Mouse (Mus musculus): ENCODE data around the gene Ehbp1l1.

DNA sequence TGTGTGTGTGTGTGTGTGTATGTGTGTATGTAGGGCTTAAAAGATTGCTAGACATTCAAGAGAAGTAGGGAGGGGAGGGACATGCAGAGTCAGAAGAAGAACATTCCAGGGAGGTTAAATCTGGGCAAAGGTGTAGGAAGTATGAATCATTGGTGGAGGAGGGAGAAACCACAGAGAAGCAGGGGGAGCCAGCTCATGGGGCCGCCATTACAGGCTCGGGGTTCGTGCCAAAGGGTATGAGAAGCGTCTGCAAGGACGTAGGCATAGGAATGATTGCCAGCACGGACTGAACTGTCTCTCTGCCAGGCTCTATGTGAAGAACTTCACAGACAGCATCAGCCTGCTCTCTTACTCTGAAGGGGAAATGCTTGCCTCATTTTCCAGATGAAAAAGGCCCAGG is 23.4 kb upstream of the Ehbp1l1 start:
- TF ChIP-seq CTCF (IDR thresholded peaks at IDR 0.05; ENCODE audit: control insufficient read depth, insufficient read depth, insufficient replicate concordance, low read depth, low read length) (no peak), POLR2A (IDR thresholded peaks at IDR 0.05; ENCODE audit: control insufficient read depth, low read depth, low read length) (no peak)
